9 mouse cellular contexts compared by ENCODE assay signal in the genomic region with DNA sequence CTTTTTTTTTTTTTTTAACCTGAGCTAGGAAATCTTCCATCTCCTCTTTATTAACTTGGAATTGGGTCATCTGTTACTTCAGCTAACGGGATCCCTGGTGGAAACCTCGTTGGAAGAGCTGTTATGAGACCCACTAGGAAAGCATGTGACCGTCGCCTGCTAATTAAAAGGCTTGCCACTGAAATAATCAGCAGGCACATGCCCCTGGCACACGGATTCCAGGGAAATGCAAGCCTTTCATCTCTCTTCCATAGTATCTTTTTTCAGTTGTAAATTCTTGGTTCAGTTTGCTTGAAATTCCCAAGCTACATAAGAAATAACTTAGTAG. TPM values are rescaled to one million over a fixed set of nuclear protein-coding genes. Genes with fewer than 3 reads are reported as not detected.
A peak's percentile ranks its signal among the peaks of the same experiment; 100 is the strongest.
DNase-seq lines count a peak whose midpoint lies in the region; ATAC-seq and TF ChIP-seq lines count a peak whose summit lies in the region.
"Had no signal": no experiment of that assay in that cellular context is flagged by ENCODE, and none has a peak within 500 bp of the region (broad histone marks: within the 10 kb centered on the region; RNA-seq: fewer than 3 reads in every experiment).

No protein-coding gene starts in this region.

- H3K9me3 ChIP-seq in CH12.LX (replicated peaks; ENCODE audit: low read length): peaks cover 15% of the 10 kb centered on the region
- no peaks in the 10 kb centered on the region for H3K9me3 ChIP-seq in hindbrain, embryonic 13.5 days

- TF ChIP-seq RAD21 in CH12.LX (IDR thresholded peaks at IDR 0.05; ENCODE audit: low read depth, low read length): no peak

- DNase-seq in gastrocnemius, adult 2 months: no peak
- DNase-seq in gastrocnemius, postnatal 36 days: no peak
- no peak for DNase-seq in CH12.LX (ENCODE audit: extremely low read depth)
- no peak for DNase-seq in cerebellum, postnatal 4 days (ENCODE audit: low spot score in 2 of 2)
- DNase-seq in frontal cortex, postnatal 25 days (ENCODE audit: low spot score in 2 of 2): no peak
- DNase-seq in ovary, adult 18-20 months (ENCODE audit: low spot score): no peak
- DNase-seq: cerebellum, adult 11-12 months had no signal

- TF ChIP-seq EP300 in CH12.LX (IDR thresholded peaks at IDR 0.05; ENCODE audit: low read length): no peak

- peaks cover 6 to 34% of the 10 kb centered on the region in 2 experiments for H3K36me3 ChIP-seq in CH12.LX (replicated peaks in 1 of 2; ENCODE audit: control insufficient read depth in 1 of 2, insufficient read depth in 1 of 2, low read length in 1 of 2)
- no peaks in the 10 kb centered on the region for H3K36me3 ChIP-seq in hindbrain, embryonic 13.5 days
- no peaks in the 10 kb centered on the region for H3K36me3 ChIP-seq in macrophage (ENCODE audit: inconsistent target)

- intact Hi-C loops in gastrocnemius, adult 2 months (cut with DNase I): loop anchor here (5.0 kb wide), 2 partner anchors 49 to 69 kb away; no protein-coding TSS in a partner anchor
- intact Hi-C loops in gastrocnemius, postnatal 36 days (cut with DNase I): no loop called here

- H3K4me1 ChIP-seq in CH12.LX (ENCODE audit: control insufficient read depth in 1 of 2, insufficient read depth in 2 of 2): peaks cover 21 to 55% of the 10 kb centered on the region in 2 experiments
- H3K4me1 ChIP-seq in hindbrain, embryonic 13.5 days (replicated peaks): peaks cover 29% of the 10 kb centered on the region

- H3K27me3 ChIP-seq in CH12.LX (replicated peaks): no peaks in the 10 kb centered on the region
- H3K27me3 ChIP-seq in hindbrain, embryonic 13.5 days: no peaks in the 10 kb centered on the region

- H3K4me2 ChIP-seq in CH12.LX (ENCODE audit: insufficient read depth, low read depth, poor library complexity, severe bottlenecking): peak overlapping the region; percentile 18; the same call in 1 of the 2 replicates
- H3K4me2 ChIP-seq in hindbrain, embryonic 13.5 days: no peak overlapping the region

- TF ChIP-seq POLR2A in CH12.LX (IDR thresholded peaks at IDR 0.05; ENCODE audit: low read depth, low read length): no peak

- peak; percentile 75 for ATAC-seq in hindbrain, embryonic 13.5 days (ENCODE audit: low FRiP score)

- 28% methylated on average over 5 of the region's 5 CpGs for whole genome bisulfite sequencing in hindbrain, embryonic 13.5 days
- 93% methylated on average over 5 of the region's 5 CpGs for WGBS in macrophage (ENCODE audit: missing documents)

- H3K9ac ChIP-seq in CH12.LX (ENCODE audit: insufficient read depth, low read depth): peak overlapping the region; percentile 3
- no peak overlapping the region for H3K9ac ChIP-seq in hindbrain, embryonic 13.5 days

- H3K27ac ChIP-seq in gastrocnemius, adult 2 months: peak overlapping the region; percentile 79
- peak overlapping the region; percentile 54; the same call in 1 of the 2 replicates for H3K27ac ChIP-seq in CH12.LX (ENCODE audit: insufficient read depth, low read depth)
- peak overlapping the region; percentile 80 for H3K27ac ChIP-seq in hindbrain, embryonic 13.5 days
- 0 out of 2 replicates have a peak overlapping the region, but pooled peaks have one; percentile 19 for H3K27ac ChIP-seq in macrophage

- no peak overlapping the region for H3K4me3 ChIP-seq in gastrocnemius, adult 2 months
- H3K4me3 ChIP-seq in CH12.LX (replicated peaks in 1 of 3; ENCODE audit: low read depth in 2 of 3, low read length in 2 of 3, poor library complexity in 1 of 3): no peak overlapping the region
- no peak overlapping the region for H3K4me3 ChIP-seq in hindbrain, embryonic 13.5 days
- H3K4me3 ChIP-seq in macrophage (ENCODE audit: inconsistent target): no peak overlapping the region

- in situ Hi-C loops in CH12.LX (cut with MboI; ENCODE audit: low pct_ligation_motif_present, low pct_unique_long_range_greater_than_20kb, low sequenced_read_pairs): no loop called here

- H3K79me2 ChIP-seq in CH12.LX (replicated peaks; ENCODE audit: control insufficient read depth, extremely low read depth, insufficient read depth, poor library complexity, severe bottlenecking): no peaks in the 10 kb centered on the region
- no peaks in the 10 kb centered on the region for H3K79me2 ChIP-seq in macrophage (ENCODE audit: inconsistent target)

- TF ChIP-seq CTCF in gastrocnemius, adult 2 months (IDR thresholded peaks at IDR 0.05): no peak
- no peak for TF ChIP-seq CTCF in CH12.LX (conservative IDR thresholded peaks at IDR 0.05 in 1 of 2, IDR thresholded peaks at IDR 0.05 in 1 of 2; ENCODE audit: low read depth in 2 of 2, low read length in 2 of 2)

- dilution Hi-C loops in CH12.LX (cut with MboI; ENCODE audit: extremely low pct_ligation_motif_present, extremely low pct_unique_long_range_greater_than_20kb, low sequenced_read_pairs): no loop called here

TF ChIP-seq in CH12.LX, 34 proteins besides CTCF, POLR2A, EP300 and RAD21:
- no peak for TF ChIP-seq CHD2 (IDR thresholded peaks at IDR 0.05; ENCODE audit: low read length)
- TF ChIP-seq MAX (IDR thresholded peaks at IDR 0.05; ENCODE audit: low read length): no peak
- TF ChIP-seq ELF1 (IDR thresholded peaks at IDR 0.05; ENCODE audit: low read depth, low read length): no peak
- TF ChIP-seq JUN (IDR thresholded peaks at IDR 0.05; ENCODE audit: insufficient read depth, low read depth, low read length): no peak
- TF ChIP-seq ZNF384 (IDR thresholded peaks at IDR 0.05; ENCODE audit: low read depth, low read length): no peak
- TF ChIP-seq PAX5 (IDR thresholded peaks at IDR 0.05; ENCODE audit: low read length): no peak
- TF ChIP-seq NRF1 (IDR thresholded peaks at IDR 0.05; ENCODE audit: low read depth, low read length): no peak
- TF ChIP-seq MEF2A (IDR thresholded peaks at IDR 0.05; ENCODE audit: borderline replicate concordance, low read depth, low read length): no peak
- no peak for TF ChIP-seq SIN3A (IDR thresholded peaks at IDR 0.05; ENCODE audit: low read length)
- TF ChIP-seq BHLHE40 (IDR thresholded peaks at IDR 0.05; ENCODE audit: low read depth, low read length): no peak
- no peak for TF ChIP-seq POLR2AphosphoS2 (IDR thresholded peaks at IDR 0.05; ENCODE audit: low read depth, low read length)
- no peak for TF ChIP-seq HCFC1 (IDR thresholded peaks at IDR 0.05; ENCODE audit: low read depth, low read length)
- TF ChIP-seq IRF4 (IDR thresholded peaks at IDR 0.05; ENCODE audit: low read depth, low read length): no peak
- no peak for TF ChIP-seq TCF12 (IDR thresholded peaks at IDR 0.05; ENCODE audit: low read depth, low read length)
- no peak for TF ChIP-seq NELFE (IDR thresholded peaks at IDR 0.05; ENCODE audit: low read depth, low read length)
- no peak for TF ChIP-seq ETS1 (conservative IDR thresholded peaks at IDR 0.05; ENCODE audit: low read depth, low read length)
- no peak for TF ChIP-seq MXI1 (IDR thresholded peaks at IDR 0.05; ENCODE audit: low read depth, low read length)
- no peak for TF ChIP-seq KAT2A (IDR thresholded peaks at IDR 0.05; ENCODE audit: insufficient replicate concordance, low read length)
- no peak for TF ChIP-seq E2F4 (IDR thresholded peaks at IDR 0.05; ENCODE audit: insufficient replicate concordance, low read depth, low read length)
- no peak for TF ChIP-seq USF2 (conservative IDR thresholded peaks at IDR 0.05; ENCODE audit: low read depth, low read length)

RNA-seq across cellular contexts. Expression of a gene that starts 21.6 kb away (rescaled TPM):
- 10 to 100 TPM; 36.9 to 46.7 TPM for total RNA-seq in gastrocnemius, adult 2 months (2021)
- 10 to 100 TPM; 41.0 to 42.8 TPM for total RNA-seq in gastrocnemius, postnatal 36 days (2021)
- total RNA-seq in CH12.LX (2012; rRNA removed): 57.5 and 61.8 TPM in 2 replicates
- total RNA-seq in CH12.LX (2014; rRNA removed): 25.6 and 27.8 TPM in 2 replicates
- polyA plus RNA-seq in CH12.LX (2012; ENCODE audit: insufficient read length, low read depth): 32.3 and 34.6 TPM in 2 replicates
- polyA plus RNA-seq in hindbrain, embryonic 13.5 days (2015; fragmentation: Nextera tagmentation; extraction: Ambion mirVana): 12.3 and 12.5 TPM in 2 replicates
- 100 to 1,000 TPM in 9 of 26 experiments, 10 to 100 TPM in 17; 25.8 to 237 (median 74.8) TPM for total RNA-seq in macrophage (2018; cell fraction: chromatin; rRNA removed)
- 100 to 1,000 TPM in 2 of 26 experiments, 10 to 100 TPM in 24; 24.6 to 128 (median 57.7) TPM for total RNA-seq in macrophage (2018; cell fraction: cytosol; rRNA removed)
- 100 to 1,000 TPM in 17 of 26 experiments, 10 to 100 TPM in 9; 57.0 to 215 (median 111) TPM for total RNA-seq in macrophage (2018; cell fraction: nucleus; rRNA removed)
- polyA plus RNA-seq in macrophage (2018): 44.5 to 77.5 TPM (median 67.5 TPM) in 3 replicates

Comparison
In these comparisons a context has a peak if more than half of its experiments do, and no peak if none do; other contexts are left out.
1. H3K27ac ChIP-seq: peak in every context shown above with its lines; median percentile 80 in hindbrain, embryonic 13.5 days; 79 in gastrocnemius, adult 2 months; 54 in CH12.LX; 19 in macrophage.